Mouse (Mus musculus) left cerebral cortex, postnatal 10 days (tissue): ENCODE results near the gene Slc37a4. TPM values are rescaled to one million over a fixed set of nuclear protein-coding genes. Genes with fewer than 3 reads are reported as not detected.
"Not testable (repeated sequence)": the region's sequence is repeated elsewhere in the genome, so short reads cannot be mapped to it uniquely, and the experiment has no call there.

Experiments used
- DNase-seq, 2 experiments: peaks; one replicate each; pipeline ENCODE4 v3.0.0; 2021 to 2022; ENCODE audit warnings: low spot score in 2 of 2, mixed read lengths in 1 of 2; ENCODE audit errors: extremely low spot score in 1 of 2
- intact Hi-C: fragments of 180-260 bp; cut with DNase I; formaldehyde crosslinking; loops from one replicate; pipeline ENCODE4 v1.15.1; 2025
- total RNA-seq, 2 experiments: library from RNA; stranded (reverse); gene quantifications; 2 replicates each; pipeline ENCODE4 v1.2.3; 2021

The Slc37a4 gene
- total RNA-seq, 2 experiments from 2014 or later: 36.9 to 40.1 TPM

DNA sequence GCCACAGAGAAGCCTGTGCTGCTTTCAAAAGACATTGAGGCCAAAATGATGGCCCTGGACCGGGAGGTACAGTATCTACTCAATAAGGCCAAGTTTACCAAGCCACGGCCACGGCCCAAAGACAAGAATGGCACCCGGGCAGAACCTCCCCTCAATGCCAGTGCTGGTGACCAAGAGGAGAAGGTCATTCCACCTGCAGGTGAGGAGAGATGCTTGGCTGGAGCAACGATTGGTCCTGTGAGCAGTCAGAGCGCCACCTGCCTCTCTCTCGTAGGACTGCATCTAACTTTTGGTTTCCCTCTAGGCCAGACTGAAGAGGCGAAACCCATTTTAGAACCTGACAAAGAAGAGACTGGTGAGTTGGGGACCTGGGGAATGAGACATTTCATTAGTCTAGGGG lies 7.4 kb upstream of the Slc37a4 start:
- DNase-seq: peak in 1 of 2 experiments; percentile 62
- intact Hi-C loops: loop anchor here (5.0 kb wide), 1 partner anchor 37 kb away; no protein-coding TSS in a partner anchor

GRCm38 (mm10) chr9:44391466-44391865 lies 5.2 kb upstream of the Slc37a4 start:
- intact Hi-C loops: no loop called here

GRCm38 (mm10) chr9:44398087-44398486 lies 1.4 kb downstream of the Slc37a4 start:
- intact Hi-C loops: no loop called here
- DNase-seq: no peak

More at GRCm38 (mm10) chr9:44391466-44391865, 5.2 kb upstream of the Slc37a4 start:
- DNase-seq: peak in 1 of 2 experiments; percentile 85

DNA sequence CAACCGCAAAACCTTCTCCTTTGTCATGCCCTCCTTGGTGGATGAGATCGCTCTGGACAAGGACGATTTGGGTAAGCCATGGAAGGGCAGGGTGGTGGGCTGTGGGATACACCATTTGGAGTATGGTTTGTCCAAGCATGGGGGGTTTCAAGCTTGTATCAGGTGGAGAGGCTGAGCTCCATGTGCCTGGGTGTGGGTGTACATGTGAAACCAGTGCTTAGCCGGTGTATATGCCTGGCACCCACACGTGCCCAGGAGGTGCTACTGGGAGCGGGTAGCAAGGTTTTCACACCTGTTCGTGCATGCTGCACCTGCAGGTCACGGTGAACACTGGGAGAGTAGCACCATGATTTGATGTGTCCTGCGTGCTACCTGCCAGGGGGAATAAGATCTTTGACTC lies 1.9 kb downstream of the Slc37a4 start:
- intact Hi-C loops: no loop called here
- DNase-seq: no peak

DNA sequence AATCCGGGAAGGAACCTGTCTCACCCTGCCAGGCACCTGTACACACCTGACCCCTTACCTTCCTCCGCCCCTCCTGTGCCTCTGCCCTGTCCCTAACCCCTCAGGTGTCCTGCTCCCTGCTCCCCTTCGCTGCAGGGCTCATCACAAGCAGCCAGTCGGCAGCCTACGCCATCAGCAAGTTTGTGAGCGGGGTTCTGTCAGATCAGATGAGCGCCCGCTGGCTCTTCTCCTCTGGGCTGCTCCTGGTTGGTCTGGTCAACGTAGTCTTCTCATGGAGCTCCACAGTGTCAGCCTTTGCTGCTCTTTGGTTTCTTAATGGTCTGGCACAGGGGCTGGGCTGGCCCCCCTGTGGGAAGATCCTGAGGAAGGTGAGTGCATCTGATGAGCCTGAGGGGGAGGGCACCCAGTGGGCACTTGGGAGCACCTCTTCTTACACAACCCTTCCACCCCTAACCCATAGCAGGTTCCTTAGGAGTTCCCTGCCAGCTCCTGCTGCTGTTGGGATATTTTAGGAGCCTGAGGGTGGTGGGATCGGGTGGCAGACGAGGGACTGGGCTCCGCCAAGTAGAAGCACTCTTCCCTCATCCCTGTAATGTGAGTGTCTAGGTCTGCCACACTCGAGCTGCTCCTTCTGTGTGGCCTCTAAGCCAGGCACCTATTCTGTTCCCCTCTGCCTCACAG lies 2.6 kb downstream of the Slc37a4 start:
- intact Hi-C loops: no loop called here
- DNase-seq: no peak

- intact Hi-C loops: no loop called here
Observed at GRCm38 (mm10) chr9:44399795-44400114, 3.1 kb downstream of the Slc37a4 start.

DNA sequence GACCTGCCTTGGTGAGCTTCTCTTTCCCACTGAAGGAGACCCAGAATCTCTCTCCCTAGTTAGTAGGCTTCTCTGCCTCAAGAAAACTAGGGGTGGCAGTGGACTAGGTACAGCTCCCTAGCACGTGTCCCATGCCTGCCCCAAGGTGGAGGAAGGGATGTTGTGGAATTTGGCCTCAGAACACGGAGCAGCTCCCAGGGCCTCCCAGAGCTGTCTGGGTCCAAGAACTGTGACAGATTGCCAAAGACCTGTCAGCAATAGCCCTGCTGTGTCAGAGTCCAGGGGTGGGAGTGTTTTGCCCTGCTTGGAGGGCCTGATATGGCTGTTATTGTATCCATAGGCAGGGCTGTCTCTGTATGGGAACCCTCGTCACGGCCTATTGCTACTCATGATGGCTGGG lies 4.4 kb downstream of the Slc37a4 start:
- DNase-seq: no peak

More at GRCm38 (mm10) chr9:44399795-44400114, 3.1 kb downstream of the Slc37a4 start:
- no peak for DNase-seq

GRCm38 (mm10) chr9:44405011-44405410 lies 8.4 kb downstream of the Slc37a4 start:
- no peak for DNase-seq
- intact Hi-C loops: no loop called here

More for the DNA sequence above, 4.4 kb downstream of the Slc37a4 start:
- intact Hi-C loops: no loop called here

GRCm38 (mm10) chr9:44406906-44407751 lies 10.5 kb downstream of the Slc37a4 start, which contains the start of the genes Rps25 and Trappc4:
Gene Rps25 (plus strand): TSS chr9:44407139.
Gene Trappc4 (minus strand): TSS chr9:44407600.
- intact Hi-C loops: no loop called here
- DNase-seq: peak; percentile 90 to 93

DNA sequence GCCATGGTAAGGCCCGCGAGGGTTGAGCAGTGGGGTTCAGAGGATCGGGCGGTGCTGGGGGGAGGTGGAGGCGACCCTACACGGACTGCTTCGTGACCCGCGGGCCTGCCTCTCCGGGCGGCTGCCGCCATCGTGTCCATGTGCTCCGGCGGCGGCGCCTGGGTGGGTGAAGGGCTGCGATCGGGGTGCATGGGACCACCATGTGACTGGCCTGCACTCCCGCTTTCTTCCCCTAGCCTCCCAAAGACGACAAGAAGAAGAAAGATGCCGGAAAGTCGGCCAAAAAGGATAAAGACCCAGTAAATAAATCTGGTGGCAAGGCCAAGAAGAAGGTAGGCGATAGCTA lies 11.1 kb downstream of the Slc37a4 start:
- intact Hi-C loops: no loop called here
- DNase-seq: no peak

- DNase-seq, intact Hi-C loops: not testable (repeated sequence)
Observed at GRCm38 (mm10) chr9:44408693-44409092, 12.0 kb downstream of the Slc37a4 start.

DNA sequence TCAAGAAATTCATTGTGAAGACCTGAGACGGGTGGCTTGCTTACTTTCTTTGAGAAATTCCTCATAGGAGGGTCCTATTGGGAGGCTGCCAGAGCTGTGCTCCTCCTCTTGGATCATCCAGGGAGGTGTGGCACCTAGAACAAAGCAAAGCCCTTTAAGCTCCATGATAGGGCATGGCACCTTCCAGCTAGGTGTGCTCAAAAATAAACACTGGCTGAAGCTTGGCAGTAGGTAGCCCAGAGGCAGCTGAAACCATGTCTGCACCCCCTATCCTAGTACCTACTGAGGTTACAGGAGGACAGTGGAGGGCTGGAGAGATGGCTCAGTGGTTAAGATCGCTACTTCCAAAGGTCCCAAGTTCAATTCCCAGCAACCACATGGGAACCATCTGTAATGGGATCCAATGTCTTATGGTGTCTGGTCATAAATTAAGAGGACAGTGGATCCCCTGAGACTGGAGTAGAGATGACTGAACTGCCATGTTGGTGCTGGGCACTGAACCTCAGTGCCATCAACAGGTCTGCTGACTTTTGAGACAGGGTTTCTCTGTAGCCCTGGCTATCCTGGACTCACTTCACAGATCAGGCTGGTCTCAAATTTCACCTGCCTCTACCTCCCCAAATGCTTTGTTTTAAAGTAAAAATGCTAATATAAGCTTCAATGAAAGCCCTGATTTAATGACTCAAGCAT lies 14.1 kb downstream of the Slc37a4 start:
- no peak for DNase-seq
- intact Hi-C loops: no loop called here

- intact Hi-C loops: no loop called here
- DNase-seq: no peak
Observed at GRCm38 (mm10) chr9:44411601-44412130, 15.0 kb downstream of the Slc37a4 start.

DNA sequence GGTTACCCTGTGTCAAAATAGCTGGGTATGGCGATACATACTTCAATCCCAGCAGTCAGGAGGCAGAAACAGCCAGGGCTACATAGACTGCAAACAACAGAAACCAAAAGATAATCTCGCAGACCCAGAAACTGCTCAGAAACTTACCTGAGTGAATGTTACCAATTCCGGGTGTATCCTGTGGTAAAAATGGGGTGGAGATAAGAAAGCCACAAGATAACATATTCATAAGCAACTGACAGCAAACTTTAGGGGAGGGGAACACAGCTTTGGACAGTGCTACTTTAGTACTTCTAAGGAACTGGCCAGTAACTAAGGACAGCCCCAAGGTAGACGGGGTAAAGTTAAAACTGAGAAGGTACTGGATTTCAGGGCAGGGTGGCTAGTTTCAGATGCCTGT lies 15.7 kb downstream of the Slc37a4 start:
- intact Hi-C loops: no loop called here
- DNase-seq: no peak

- DNase-seq: no peak
- intact Hi-C loops: no loop called here
Observed at GRCm38 (mm10) chr9:44412781-44413180, 16.1 kb downstream of the Slc37a4 start.

DNA sequence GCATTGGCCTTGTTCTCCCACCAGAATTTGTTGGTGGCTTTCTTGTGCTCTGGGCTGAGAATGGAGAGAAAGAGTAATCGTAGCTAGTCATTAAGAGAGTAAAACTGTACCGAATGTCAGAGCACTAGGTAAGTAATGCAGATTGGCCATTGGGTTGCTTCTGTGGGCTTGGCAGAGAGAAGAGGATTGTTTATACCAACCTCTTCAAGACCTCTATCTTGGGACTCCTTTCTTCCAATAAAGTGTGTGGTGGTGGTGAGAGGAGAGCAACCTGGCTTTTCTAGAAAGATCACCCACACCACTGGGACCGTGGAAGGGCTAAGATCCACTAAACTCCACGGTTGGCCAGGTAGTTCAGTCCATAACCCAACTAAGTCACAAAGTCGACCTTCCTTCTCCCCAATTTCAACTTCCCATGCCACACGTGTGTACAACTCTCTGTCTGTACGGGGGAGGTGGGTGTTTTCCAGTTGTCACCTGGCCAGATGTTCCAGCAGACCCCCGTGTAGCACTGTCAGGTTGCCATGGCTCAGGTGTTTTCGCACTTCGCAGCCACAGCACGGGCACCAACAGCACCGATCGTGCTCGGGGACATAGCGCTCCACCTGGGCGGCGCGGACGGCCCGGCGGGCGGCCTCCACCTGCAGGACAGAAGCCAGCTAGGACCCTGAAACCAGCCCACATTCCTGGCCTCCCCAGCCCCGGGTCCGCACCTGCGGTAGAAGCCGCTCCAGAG lies 20.7 kb downstream of the Slc37a4 start:
- intact Hi-C loops: no loop called here
- no peak for DNase-seq

DNA sequence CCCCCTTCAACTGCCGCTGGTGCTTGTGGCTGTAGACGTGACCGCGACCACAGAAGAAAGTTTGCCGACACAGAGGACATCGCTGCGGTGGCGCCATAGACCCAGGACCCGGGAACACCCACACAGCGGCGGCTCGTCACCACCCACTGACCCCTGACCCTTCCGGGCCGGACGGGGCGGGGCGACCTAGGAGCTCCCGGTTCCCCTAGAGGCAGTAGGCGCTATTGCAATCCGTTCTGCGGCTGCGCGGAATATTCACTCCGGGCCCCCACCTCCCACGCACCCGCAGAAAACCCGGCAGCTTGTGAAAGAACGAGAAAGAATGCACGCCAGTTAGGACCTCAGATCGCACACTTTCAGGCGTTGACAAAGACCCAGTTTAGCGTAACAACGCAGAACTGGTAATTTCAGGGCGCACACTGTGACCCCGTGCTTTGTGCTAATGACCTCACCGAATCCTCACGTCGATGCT lies 21.3 kb downstream of the Slc37a4 start:
- peak; percentile 94 to 97 for DNase-seq

GRCm38 (mm10) chr9:44418519-44419385 lies 22.1 kb downstream of the Slc37a4 start, which contains the start of gene Ccdc84:
Gene Ccdc84 (minus strand): TSS chr9:44418569.
- DNase-seq: no peak
- intact Hi-C loops: no loop called here

More for the DNA sequence above, 21.3 kb downstream of the Slc37a4 start:
- intact Hi-C loops: no loop called here
